ENCODE assay signal across 1 mouse cellular context in the genomic region with DNA sequence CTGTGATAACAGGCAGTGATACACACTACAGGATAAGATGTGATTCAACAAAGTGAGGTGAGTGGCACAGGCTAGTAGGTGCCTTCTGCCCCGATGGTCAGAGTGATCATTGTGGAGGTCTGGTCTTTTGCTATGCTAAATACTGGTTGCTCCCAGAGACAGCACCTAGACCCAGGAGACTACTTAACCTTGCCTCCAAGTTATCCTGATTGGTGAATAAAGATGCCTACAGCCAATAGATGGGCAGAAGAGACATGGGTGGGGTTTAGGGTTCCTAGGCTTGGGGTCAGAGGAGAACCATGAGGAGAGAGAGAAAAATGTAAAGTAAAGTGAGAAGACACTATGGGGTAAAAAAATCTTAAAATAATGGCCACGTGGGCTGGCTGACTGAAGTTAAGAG.
TF ChIP-seq lines count a peak whose summit lies in the region.

No protein-coding gene starts in this region.

TF ChIP-seq in CH12.LX, 34 proteins besides CTCF, POLR2A, EP300 and RAD21 (continued from another document):
- TF ChIP-seq USF2 (conservative IDR thresholded peaks at IDR 0.05; ENCODE audit: low read depth, low read length), result no peak
- no peak for TF ChIP-seq HCFC1 (IDR thresholded peaks at IDR 0.05; ENCODE audit: low read depth, low read length)
- no peak for TF ChIP-seq CHD1 (IDR thresholded peaks at IDR 0.05; ENCODE audit: low read depth, low read length)
- TF ChIP-seq TBP (conservative IDR thresholded peaks at IDR 0.05; ENCODE audit: low read depth, low read length), result 0 out of 2 replicates have a peak, but pooled peaks have one; percentile 54
- no peak for TF ChIP-seq MEF2A (IDR thresholded peaks at IDR 0.05; ENCODE audit: borderline replicate concordance, low read depth, low read length)
TF ChIP-seq in CH12.LX: peak in this region for 5.
